Mouse (Mus musculus) bone marrow macrophage, adult 2 months (primary cell): ENCODE data around the gene Lingo4.

Experiments used
- CTCF ChIP-seq: IDR thresholded peaks from 2 replicates; pipeline ENCODE4 v1.5.1; 2012; ENCODE audit warnings: low read depth, mild to moderate bottlenecking, low read length, moderate library complexity
- POLR2A ChIP-seq: IDR thresholded peaks from 2 replicates; pipeline ENCODE4 v1.6.1; 2012; ENCODE audit warnings: mild to moderate bottlenecking, low read depth, low read length, borderline replicate concordance

GRCm38 (mm10) chr3:94382308-94382707 is 16.0 kb upstream of the Lingo4 start:
- TF ChIP-seq CTCF (no peak), POLR2A (no peak)
